Mouse (Mus musculus): ENCODE measurements around the gene Arhgap15.

Arhgap15 gene

DNA sequence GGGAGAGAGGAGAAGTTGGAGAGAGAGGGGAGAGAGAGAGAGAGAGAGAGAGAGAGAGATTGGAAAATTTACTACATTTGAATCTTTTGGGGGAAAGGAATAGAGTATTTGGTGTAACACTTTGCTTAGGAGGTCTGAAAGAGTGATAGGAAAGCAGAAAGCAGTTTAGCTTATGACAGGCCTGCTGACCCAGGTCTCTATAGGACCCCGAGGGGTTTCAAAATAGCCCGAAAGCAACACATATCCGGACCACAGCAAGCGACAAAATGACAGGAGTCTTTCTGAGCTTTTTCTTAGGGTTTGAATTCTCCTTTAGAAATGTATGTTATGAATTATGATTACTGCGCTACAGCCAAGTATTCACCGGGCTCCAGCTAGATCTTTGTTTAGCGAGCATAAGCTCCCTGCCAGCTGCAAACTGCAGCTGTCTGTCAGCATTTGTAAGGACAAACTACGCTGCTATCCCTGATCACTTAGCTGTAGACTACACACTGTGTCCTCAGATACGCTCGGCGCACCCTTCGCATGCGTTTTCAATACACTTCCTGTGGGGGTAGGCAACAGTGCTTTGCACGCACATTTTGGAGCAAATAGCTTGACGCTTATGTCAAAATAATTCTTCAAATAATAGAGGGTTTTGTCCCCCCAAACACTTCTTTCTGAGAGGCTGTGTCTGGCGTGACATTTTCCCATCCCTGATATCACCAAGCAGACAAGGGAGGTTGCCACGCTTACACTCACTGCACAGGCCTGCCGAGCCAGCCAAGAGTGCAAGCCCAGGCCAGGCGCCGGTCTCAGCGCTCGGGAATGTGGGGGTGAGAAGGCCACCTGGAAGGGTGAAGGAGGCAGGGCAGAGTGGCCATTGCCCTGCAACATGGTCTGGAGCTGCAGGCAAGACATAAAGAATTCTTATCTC lies 355.9 kb downstream of the Arhgap15 start:
- in situ Hi-C loops (cut with MboI; ENCODE audit: unreplicated experiment in 2 of 2) = no loop called here

- in situ Hi-C loops (cut with MboI; ENCODE audit: unreplicated experiment in 2 of 2) = no loop called here
Measured at GRCm38 (mm10) chr2:44105198-44105555, 356.6 kb downstream of the Arhgap15 start.

DNA sequence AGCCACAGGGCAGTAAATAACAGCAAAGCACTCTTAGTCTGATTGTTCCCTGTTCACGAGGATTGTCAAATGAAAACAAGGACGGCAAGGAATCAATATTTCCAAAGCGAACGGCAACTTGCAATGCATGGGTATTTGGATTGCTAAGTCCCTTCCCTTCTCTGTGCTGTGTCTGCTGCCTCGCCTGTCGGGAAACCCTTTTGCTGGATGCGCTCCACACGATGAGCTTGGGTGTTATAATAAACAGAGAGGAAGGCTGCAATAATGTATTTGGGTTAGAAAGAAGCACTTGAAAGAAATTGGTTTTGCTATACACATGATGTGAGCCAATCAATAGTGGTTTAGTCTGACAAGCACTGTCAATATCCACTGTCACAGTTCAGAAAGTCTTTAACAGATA lies 357.7 kb downstream of the Arhgap15 start:
- in situ Hi-C loops (cut with MboI; ENCODE audit: unreplicated experiment in 2 of 2) = no loop called here

GRCm38 (mm10) chr2:44111276-44111675 lies 362.7 kb downstream of the Arhgap15 start:
- in situ Hi-C loops (cut with MboI; ENCODE audit: unreplicated experiment in 2 of 2) = no loop called here

DNA sequence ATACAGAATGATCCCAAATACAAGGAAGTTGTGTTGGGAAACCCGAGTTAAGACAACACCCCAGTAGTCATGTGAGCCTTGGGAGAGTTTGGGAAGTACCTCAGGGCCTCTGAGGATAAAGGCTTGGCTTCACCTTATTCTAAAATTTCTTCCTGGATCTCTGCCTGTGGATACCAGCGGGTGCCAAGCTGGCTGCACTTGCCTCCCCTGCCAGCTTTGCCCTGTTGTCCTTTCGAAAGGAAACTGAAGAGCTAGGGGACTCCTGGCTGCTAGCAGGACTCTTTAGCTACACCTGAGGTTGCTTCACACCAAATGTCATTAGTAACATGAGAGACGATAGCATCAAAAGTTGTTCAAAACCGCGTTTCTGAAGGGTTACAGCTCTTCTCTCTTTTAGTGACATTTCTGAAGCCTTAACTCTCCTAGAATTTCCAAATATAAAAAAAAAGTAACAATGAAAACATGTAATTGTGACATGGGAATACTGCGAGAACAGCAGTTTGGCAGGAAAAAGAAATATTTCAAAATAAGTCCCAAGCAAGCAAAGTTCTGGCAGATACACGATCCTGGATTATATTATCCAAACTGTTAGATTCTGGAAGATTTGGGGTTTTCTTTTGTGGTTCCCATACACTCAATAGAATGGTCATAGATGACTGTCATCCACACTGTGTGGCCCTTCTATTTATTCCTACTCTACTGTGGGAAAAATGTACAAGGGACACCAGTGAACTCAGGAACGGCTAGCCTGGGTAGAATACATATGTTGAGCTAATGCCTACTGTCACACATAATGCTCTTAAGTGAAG lies 364.6 kb downstream of the Arhgap15 start:
- in situ Hi-C loops (cut with MboI; ENCODE audit: unreplicated experiment in 2 of 2) = no loop called here

GRCm38 (mm10) chr2:44114296-44114695 lies 365.7 kb downstream of the Arhgap15 start:
- in situ Hi-C loops (cut with MboI; ENCODE audit: unreplicated experiment in 2 of 2) = no loop called here

- in situ Hi-C loops (cut with MboI; ENCODE audit: unreplicated experiment in 2 of 2) = no loop called here
Measured at GRCm38 (mm10) chr2:44121162-44121561, 372.5 kb downstream of the Arhgap15 start.

- in situ Hi-C loops (cut with MboI; ENCODE audit: unreplicated experiment in 2 of 2) = no loop called here
Measured at GRCm38 (mm10) chr2:44123246-44123645, 374.6 kb downstream of the Arhgap15 start.

DNA sequence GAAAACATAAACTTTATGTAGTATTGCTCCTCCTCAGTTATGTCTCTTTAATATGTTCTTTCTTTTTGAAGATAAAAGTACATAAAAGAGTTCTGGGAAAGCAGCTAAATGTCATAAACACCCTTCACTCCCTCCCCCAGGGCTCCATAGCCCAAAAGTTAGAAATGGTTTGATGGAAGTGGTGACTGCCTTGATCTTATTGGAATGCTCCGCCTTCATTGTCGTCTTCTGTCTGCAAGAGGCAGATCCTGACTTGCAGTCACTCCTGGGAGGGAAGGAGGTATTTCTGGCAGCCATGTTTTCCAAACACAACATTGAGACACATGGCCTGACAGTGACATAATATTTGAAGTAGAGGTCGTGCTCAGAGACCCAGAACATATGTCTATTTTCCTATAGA lies 375.5 kb downstream of the Arhgap15 start:
- in situ Hi-C loops (cut with MboI; ENCODE audit: unreplicated experiment in 2 of 2) = no loop called here

- in situ Hi-C loops (cut with MboI; ENCODE audit: unreplicated experiment in 2 of 2) = no loop called here
Measured at GRCm38 (mm10) chr2:44124683-44125082, 376.1 kb downstream of the Arhgap15 start.

GRCm38 (mm10) chr2:44126044-44126695 lies 377.5 kb downstream of the Arhgap15 start:
- in situ Hi-C loops (cut with MboI; ENCODE audit: unreplicated experiment in 2 of 2) = no loop called here

DNA sequence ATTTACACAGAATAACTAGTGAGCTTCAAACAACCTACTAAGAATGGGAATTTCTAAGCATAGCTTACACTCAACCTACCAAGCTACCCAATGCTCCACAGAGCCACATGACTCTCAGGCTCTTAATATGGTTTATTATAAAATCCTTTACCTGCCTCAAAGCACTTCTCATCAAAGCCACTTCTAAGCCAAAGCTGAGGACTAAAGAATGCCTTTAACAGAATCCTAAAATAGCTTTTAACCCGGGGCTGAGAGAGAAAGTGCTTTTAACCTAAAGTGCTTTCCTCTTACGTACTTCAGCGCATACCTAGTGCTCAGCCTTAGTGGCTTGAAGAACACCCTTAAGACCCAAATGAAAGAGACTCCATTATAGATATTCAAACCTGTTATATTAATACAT lies 380.9 kb downstream of the Arhgap15 start:
- in situ Hi-C loops (cut with MboI; ENCODE audit: unreplicated experiment in 2 of 2) = no loop called here

DNA sequence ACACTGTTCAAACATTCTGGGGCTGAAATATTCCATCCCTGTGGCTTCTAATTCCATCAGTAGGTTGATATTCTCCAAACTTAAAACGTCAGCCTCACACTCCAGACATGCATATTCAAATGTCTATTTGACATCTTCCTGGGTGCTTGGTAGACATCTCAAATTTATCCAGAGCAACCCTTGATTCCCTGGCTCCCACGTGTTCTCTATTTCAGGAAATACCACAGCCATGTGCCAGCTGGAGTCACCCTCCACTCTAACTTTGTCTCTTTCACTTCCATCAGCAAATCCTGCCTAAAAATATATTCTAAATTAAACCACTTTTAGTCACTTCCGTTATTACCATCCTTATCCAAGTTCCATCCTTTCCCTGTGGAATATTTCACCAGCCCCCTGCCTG lies 382.6 kb downstream of the Arhgap15 start:
- in situ Hi-C loops (cut with MboI; ENCODE audit: unreplicated experiment in 2 of 2) = no loop called here

- in situ Hi-C loops (cut with MboI; ENCODE audit: unreplicated experiment in 2 of 2) = no loop called here
Measured at GRCm38 (mm10) chr2:44134796-44135195, 386.2 kb downstream of the Arhgap15 start.

DNA sequence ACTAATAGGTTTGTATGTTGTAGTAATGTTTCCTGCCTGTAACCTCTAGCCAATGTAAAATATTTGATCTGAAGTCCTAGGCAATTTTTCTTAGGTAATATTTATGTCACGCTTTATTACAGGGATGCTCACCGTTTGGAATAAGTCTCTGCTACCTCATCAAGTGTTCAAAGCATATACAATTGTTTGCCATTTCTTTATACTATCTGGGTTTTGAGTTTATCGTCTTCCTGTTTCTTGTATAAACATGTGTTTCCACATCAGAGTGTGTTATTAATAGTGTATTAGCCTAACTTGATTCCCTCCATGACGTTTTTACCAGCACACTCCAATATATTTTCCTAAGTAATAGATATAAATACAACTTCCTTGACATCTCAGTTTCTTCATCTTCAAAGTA lies 391.8 kb downstream of the Arhgap15 start:
- in situ Hi-C loops (cut with MboI; ENCODE audit: unreplicated experiment in 2 of 2) = no loop called here

DNA sequence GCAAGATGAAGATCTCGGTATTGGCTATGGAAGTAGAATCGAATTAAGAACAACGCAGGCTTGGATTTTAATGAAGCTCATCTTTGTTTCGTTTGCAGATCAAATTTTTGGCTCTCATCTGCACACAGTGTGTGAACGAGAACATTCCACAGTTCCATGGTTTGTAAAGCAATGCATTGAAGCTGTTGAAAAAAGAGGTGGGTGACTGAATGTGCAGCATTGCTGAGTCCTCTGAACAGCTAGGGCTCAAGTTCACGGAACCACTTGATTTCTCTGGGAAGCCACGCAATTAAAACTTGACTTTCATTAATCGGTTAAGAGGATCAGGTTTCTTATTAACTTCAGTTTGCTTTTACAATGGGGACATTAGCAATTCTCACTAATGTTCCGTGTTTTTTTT lies 393.5 kb downstream of the Arhgap15 start:
- in situ Hi-C loops (cut with MboI; ENCODE audit: unreplicated experiment in 2 of 2) = no loop called here

DNA sequence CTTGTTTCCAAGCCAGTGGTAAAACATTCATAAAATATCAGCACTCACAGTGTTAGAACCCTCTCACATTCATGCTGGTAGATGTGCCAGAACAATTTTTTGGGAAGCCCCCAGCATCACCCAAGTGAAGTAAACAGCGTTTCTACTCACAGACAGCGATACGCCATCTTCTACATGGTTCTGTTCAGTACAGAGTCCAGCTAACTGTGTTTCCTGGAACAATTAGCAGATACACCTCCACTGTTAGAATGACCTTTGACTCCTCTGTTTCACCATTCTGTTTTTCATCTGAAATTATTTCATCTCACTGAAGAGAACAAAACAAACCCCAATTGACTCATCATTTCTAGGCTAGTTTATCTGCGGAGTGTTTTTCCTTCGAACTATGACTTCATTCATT lies 394.0 kb downstream of the Arhgap15 start:
- in situ Hi-C loops (cut with MboI; ENCODE audit: unreplicated experiment in 2 of 2) = no loop called here

DNA sequence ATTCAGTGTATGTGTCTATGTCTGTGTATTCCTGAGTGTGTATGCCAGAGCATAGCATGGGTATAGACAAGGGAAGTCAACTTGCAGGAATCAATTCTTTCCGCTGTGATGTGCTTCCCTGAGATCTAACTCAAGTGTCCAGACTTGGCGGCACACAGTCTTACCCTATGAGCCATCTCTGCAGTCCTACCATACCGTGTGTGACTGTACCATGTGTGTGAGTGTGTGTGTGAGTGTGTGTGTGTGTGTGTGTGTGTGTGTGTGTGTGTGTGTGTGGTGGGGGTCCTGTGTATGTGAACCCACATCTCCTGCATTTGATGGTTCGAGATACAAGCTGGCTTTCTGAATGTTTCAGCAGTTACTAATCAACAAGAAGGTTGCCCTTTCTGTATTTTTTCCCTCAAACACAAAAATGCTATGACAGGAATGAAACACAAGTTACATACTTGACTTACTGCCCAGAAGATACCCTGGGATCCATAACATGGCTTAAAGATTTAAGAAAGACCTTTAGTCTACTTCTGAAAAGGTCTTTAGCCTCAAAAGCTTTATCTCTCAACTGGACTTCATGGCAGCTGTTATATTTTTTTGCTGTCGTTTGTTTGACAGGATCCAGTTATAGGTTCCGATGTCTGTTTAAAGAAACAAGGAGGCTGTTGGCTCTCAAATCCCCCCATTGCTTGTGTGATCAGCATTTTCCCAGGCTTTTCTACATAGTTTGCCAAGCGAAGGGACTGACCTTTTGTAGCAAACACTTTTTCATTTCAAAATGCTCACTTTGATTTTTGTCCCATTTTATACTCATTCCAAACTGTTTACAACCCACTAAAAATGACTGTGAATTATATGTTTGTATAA lies 397.7 kb downstream of the Arhgap15 start:
- in situ Hi-C loops (cut with MboI; ENCODE audit: unreplicated experiment in 2 of 2) = no loop called here

- in situ Hi-C loops (cut with MboI; ENCODE audit: unreplicated experiment in 2 of 2) = no loop called here
Measured at GRCm38 (mm10) chr2:44147486-44147885, 398.9 kb downstream of the Arhgap15 start.

DNA sequence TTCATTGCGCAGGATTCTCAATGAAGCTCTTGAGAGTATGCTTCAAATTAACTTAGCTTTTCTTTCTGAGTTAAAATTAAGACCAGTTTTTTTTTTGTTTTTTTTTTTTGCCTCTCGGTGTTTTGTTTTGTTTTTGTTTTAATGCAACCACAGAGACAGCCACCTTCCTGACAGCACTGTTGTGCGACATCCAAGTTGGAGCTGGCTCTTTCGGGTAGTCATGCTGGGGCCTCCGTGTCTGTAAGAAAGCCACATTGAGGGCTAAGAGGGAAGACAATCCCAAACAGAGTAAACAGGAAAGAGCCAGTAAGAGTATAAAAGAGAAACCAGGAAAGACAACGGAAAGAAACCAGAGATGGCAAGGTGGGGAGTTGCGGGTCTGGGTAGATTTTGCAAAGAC lies 399.3 kb downstream of the Arhgap15 start:
- in situ Hi-C loops (cut with MboI; ENCODE audit: unreplicated experiment in 2 of 2) = no loop called here

All from v-Abl transformed pro-B cells (cell line).